ENCODE assay signal across 17 mouse cellular contexts in genomic region chr7:123796096-123796495, GRCm38 (mm10).
DNase-seq lines count a peak whose midpoint lies in the region.
"Had no signal": no experiment of that assay in that cellular context is flagged by ENCODE, and none has a peak within 500 bp of the region (broad histone marks: within the 10 kb centered on the region; RNA-seq: fewer than 3 reads in every experiment).

No protein-coding gene starts in this region.

- intact Hi-C loops in left cerebral cortex, postnatal 4 days (cut with DNase I) = no loop called here

- peak; percentile 1 for DNase-seq in adrenal gland, postnatal 25 days
- DNase-seq in adrenal gland, adult 18-20 months (ENCODE audit: low spot score in 2 of 2) = no peak
- DNase-seq in left cerebral cortex, postnatal 4 days = peak; percentile 73
- no peak for DNase-seq in left cerebral cortex, adult 18-20 months (ENCODE audit: low spot score in 2 of 2)
- DNase-seq in cerebellum, adult 8-10 months = peak; percentile 3
- peak; percentile 73 to 81 for DNase-seq in cerebellum, postnatal 25 days
- DNase-seq in gastrocnemius, adult 8-10 months (ENCODE audit: low spot score in 2 of 2) = no peak
- no peak for DNase-seq in urinary bladder, adult 18-20 months (ENCODE audit: low spot score in 2 of 2)
- DNase-seq: adrenal gland, postnatal 10 days; gastrocnemius, postnatal 25 days; heart, adult 11 months; heart, postnatal 4 days; kidney, adult 11 months; kidney, postnatal 14 days; liver, postnatal 0 days; lung, postnatal 36 days; right cerebral cortex, postnatal 25 days had no signal

Comparison
In these comparisons a context has a peak if more than half of its experiments do, and no peak if none do; other contexts are left out.
1. DNase-seq: peak in adrenal gland, postnatal 25 days (single experiment), left cerebral cortex, postnatal 4 days (single experiment), cerebellum, adult 8-10 months (single experiment) and cerebellum, postnatal 25 days (2 of 2); none in adrenal gland, adult 18-20 months (0 of 2), left cerebral cortex, adult 18-20 months (0 of 2), gastrocnemius, adult 8-10 months (0 of 2) and urinary bladder, adult 18-20 months (0 of 2).